Mouse (Mus musculus): ENCODE results near the gene Arhgap42. TPM values are rescaled to one million over a fixed set of nuclear protein-coding genes. Genes with fewer than 3 reads are reported as not detected.

The Arhgap42 gene
- polyA plus RNA-seq, 1 experiment = 8.3 TPM

- no peaks in the 10 kb centered on the region for H3K27me3 ChIP-seq (ENCODE audit: control insufficient read depth, insufficient read depth, insufficient read length)
- no peak overlapping the region for H3ac ChIP-seq (ENCODE audit: control insufficient read depth, insufficient read length)
- H3K4me3 ChIP-seq = no peak overlapping the region
- H3K36me3 ChIP-seq (ENCODE audit: control insufficient read depth, insufficient read depth) = no peaks in the 10 kb centered on the region
- TF ChIP-seq MAX (IDR thresholded peaks at IDR 0.05; ENCODE audit: low read depth) = no peak
- TF ChIP-seq POLR2AphosphoS2 (IDR thresholded peaks at IDR 0.05; ENCODE audit: insufficient read length, low read depth) = no peak
- TF ChIP-seq USF1 (IDR thresholded peaks at IDR 0.05; ENCODE audit: low read depth) = no peak
- no peaks in the 10 kb centered on the region for H3K79me2 ChIP-seq (ENCODE audit: control insufficient read depth, insufficient read depth)
- no peak overlapping the region for H3K4me2 ChIP-seq (ENCODE audit: low read depth)
Observed at GRCm38 (mm10) chr9:8953306-8953705, 285.6 kb downstream of the Arhgap42 start.

All from myocyte (in vitro differentiated cells).